Mouse (Mus musculus): Measurements from ENCODE around the gene Sst.
"Not testable (repeated sequence)": the region's sequence is repeated elsewhere in the genome, so short reads cannot be mapped to it uniquely, and the experiment has no call there.

Gene Sst

GRCm38 (mm10) chr16:23890636-23891035, at the start of gene Sst:
Sst (minus strand) TSS chr16:23890958.
- DNase-seq (ENCODE audit: low spot score) = peak; percentile 20

- no peak for DNase-seq (ENCODE audit: low spot score)
Observed at GRCm38 (mm10) chr16:23934397-23934796, 43.6 kb upstream of the Sst start.

DNA sequence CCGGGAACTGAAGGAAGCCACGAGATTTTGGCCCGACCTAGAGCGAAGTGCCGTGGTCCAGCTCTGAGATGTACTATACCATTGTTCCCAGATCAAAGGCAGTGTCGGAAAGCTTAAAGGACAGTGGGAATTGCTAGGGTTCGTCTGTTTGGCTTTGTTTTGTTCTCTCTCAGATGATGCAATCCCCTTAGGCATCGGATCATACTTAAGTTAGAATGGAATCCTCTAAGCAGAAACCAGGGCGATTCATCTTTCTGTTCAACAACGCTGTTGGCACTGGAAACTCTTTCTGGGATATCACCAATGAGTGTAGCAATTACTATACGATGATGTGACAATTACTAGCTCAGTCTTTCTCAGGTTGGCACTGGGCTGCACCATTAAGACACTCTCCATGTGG, 41.5 kb upstream of the Sst start, which contains the start of gene Rtp2:
TSS of gene Rtp2 (minus strand) at position 101 of the 400 bp plus-strand sequence.
- DNase-seq (ENCODE audit: low spot score) = no peak

DNA sequence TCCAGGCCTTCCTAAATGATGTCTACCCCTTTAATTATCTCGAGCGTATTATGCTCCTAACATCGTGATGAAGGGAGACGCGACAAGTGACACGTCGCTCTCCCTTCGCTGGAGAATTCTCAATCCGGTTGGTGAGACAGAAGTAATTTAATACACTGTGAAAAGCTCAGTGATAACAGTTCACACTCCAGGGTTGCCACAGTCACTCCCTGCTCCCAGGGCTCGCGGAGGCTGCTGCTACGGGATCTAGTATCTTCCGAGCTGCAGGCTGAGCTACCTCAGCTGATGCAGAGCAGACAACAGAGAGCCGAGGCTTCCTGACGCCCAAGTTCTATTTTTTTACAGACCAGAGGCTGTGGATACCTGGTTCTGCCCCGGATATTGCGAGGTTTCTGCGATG, 40.5 kb upstream of the Sst start:
- DNase-seq (ENCODE audit: low spot score) = no peak

GRCm38 (mm10) chr16:23930426-23931073, 39.8 kb upstream of the Sst start:
- no peak for DNase-seq (ENCODE audit: low spot score)

DNA sequence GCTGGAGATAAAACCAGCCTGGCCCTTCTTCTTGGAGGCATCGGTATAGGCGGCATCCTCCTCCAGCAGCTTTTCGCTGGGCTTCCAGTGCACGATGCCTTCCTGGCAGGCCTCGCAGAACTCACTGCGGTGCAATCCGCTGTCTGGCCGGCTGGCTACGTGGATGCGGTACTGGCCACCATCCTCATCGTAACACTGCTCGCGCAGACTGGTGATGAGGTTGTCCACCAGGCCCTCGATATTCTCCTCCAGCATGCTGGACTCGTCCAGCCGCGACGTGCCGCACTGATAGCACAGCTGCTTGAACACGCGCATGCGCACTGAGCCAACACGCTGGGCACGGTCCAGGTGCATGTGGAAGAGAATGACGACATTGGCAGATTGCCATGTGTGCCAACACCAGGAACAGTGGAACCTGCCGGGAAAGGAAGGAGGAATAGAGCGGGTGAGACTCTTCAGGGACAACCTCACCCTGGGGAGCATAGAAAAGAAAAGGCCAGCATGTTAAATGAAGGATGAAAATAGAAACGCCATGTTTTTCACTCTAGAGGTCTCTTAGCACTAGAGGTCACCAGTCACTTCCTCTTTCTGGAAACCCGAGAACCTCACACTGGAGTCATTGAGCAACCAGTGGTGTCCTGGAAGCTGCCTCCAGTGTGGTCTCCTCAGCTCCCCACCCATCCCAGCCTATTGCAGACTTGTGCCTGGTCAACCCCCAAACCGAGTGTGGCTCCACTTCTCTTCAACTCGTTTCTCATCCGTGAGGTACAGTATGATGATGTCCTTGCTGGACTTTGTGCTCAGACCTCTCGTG, 36.8 kb upstream of the Sst start:
- DNase-seq (ENCODE audit: low spot score) = no peak

- no peak for DNase-seq (ENCODE audit: low spot score)
Observed at GRCm38 (mm10) chr16:23922906-23923305, 32.1 kb upstream of the Sst start.

GRCm38 (mm10) chr16:23921697-23922096, 30.9 kb upstream of the Sst start:
- DNase-seq (ENCODE audit: low spot score) = no peak

GRCm38 (mm10) chr16:23919418-23919817, 28.7 kb upstream of the Sst start:
- no peak for DNase-seq (ENCODE audit: low spot score)

GRCm38 (mm10) chr16:23913401-23913800, 22.6 kb upstream of the Sst start:
- DNase-seq (ENCODE audit: low spot score) = no peak

DNA sequence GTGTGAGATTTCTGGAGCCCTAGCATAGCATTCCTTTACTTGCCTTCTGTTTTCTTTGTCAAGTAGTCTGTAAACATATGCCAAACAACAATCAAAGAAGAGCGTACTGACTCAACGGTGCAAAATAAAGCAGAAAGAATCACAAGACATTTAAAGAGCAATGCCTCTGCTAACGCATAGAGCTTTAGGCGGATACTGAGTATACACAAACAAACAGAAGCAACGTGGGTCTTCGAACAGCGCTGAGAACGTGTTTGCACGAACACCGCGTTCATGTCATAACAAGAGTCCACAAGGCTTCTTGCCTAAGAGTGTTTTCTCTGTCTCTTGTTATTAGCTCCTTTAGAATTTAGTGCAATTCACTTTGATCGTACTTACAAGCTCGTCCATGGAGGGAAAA, 22.0 kb upstream of the Sst start:
- DNase-seq (ENCODE audit: low spot score) = no peak

- DNase-seq (ENCODE audit: low spot score) = not testable (repeated sequence)
Observed at GRCm38 (mm10) chr16:23909015-23909354, 18.2 kb upstream of the Sst start.

DNA sequence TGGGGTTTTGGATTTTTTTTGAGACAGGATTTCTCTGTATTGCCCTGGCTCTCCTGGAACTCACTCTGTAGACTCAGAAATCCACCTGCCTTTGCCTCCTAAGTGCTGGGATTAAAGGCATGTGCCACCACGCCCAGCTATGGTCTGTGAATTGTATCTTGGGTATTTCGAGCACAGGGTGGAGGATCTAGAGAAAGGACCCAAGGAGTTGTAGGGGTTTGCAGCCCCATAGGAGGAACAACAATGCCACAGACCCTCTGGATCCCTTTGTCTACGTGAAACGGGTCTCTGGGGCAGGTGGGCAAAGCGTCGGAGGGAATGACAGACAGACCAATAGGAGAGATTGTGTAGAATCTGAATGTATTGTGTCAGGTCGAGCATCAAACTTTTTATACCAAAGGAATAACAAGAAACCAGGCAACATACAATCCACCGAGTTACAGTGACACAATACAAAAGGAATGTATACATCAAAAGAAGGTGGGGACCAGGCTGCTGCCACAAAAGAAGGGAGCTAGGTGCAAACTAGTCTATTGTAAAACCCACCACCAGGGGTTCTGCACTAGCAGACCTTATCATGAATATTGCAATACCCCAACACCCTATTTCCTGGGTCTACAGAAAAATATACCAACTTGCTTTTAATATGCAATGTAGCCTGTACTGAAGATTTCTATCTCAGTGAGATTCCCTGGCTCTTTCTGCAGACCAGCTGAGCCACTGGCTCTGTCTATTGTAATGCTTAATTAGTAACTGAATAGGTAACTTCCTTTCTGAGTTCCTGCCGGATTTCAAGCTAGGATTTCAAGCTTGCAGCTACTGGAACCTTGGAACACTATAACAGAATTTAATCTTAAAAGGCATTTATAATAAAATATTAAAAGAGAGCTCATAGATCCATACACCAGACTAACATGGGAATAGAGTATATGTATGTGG, 17.6 kb upstream of the Sst start:
- not testable (repeated sequence) for DNase-seq (ENCODE audit: low spot score)

DNA sequence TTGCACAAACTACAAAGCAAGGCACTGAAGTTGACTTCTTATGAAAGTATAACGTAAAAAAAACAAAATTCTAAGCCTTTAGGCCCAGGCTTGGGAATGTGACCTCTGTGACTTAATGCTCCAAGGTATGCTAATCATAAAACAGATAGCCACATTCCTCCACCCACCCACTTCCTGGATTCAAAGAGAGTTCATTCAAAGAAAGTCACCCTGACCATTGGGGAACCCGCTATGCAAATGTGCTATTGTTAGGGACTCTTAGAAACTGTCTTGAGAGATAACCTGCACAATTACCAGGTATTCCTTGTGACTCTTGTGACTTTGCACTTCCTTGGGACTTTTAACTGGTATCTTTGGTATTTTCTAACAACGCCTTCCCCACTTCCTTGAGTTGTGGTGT, 15.8 kb upstream of the Sst start:
- DNase-seq (ENCODE audit: low spot score) = not testable (repeated sequence)

DNA sequence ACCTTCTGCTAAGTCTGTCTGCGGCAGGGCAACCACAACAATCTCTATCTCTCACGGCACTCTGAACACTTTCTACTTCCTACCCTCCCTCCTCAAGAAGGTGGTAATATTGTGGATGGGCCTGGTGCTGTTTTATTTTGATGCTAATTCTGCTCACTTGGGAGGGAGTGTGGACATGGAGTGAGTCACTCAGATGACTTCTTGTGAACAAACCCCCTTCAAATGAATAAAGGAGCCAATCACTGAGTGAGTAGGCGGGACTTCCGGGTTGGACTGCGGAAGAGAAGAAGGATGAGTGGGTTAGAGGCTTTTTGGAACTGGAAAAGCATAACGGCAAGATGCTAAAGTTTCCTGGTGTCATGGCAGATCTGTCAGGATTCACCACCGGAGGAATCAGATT, 10.7 kb upstream of the Sst start:
- DNase-seq (ENCODE audit: low spot score) = no peak

DNA sequence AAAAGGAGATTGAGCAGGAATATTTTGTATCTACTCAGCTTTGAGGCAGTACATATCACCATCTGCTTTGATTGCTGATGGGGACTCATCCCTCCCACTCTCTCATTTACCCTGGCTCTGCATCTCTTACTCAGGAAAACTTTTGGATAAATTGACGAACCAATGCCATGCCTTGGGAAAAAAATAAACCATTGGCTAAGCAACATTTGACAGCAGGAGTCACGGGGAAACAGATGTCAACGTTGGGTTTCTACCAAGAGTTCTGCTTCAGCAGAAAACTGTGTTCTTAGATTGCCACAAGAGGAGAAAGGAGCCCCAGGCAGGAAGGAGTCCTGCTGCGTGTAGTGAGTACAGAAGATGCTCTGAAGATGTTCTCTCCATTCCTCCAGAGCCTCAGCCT, 9.3 kb upstream of the Sst start:
- DNase-seq (ENCODE audit: low spot score) = no peak

GRCm38 (mm10) chr16:23898840-23899239, 8.1 kb upstream of the Sst start:
- peak; percentile 95 for DNase-seq (ENCODE audit: low spot score)

DNA sequence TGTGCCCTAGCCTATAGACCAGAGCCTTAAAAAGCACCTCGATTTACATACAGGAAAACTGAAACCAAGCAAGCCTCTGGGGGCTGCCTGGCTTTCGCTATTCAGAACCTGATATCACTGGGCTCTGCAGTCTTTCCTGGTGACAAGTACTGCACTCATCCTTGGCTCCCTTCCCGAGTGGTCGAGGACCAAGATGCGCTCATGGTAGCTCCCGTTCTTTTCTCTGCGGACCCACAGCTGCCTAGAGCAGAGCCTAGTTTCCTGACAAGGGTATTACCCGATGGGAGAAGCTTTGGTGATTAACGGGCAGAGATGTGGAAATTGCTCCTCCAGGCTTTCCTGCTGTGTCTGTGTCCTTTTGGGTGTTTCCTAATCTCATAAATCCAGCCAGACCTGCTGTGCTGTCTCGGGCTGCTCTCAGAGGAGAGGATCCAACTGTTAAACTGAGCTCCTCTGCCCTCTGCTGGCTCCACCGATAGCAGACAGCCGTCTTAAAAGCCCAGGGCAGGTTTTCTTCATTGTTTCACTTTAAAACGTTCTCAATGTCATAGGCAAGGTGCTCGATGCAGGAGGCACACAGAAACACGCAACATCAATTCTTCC, 7.3 kb upstream of the Sst start:
- peak; percentile 87 for DNase-seq (ENCODE audit: low spot score)

- no peak for DNase-seq (ENCODE audit: low spot score)
Observed at GRCm38 (mm10) chr16:23897486-23897885, 6.7 kb upstream of the Sst start.

DNA sequence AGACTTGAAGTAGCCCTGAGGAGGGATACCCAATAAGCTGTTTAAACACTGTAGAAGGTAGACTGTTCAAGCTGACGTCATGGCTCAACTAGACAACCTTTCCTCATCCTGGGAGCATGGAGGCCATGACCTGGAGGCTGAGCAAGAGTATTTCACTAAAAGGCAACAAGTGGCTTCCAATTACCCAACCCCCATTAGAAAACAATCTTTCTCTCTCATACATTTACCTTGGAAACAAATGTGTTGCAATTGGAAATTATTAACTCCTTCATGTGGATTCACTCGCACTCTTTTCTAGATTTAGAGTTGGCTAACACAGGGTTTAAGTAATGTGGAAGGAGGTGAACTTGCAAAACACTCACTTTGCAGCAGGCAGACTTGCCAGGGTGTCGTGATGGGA, 4.4 kb upstream of the Sst start:
- no peak for DNase-seq (ENCODE audit: low spot score)

GRCm38 (mm10) chr16:23890151-23890550, 607 bp downstream of the Sst start:
- peak; percentile 36 for DNase-seq (ENCODE audit: low spot score)

DNA sequence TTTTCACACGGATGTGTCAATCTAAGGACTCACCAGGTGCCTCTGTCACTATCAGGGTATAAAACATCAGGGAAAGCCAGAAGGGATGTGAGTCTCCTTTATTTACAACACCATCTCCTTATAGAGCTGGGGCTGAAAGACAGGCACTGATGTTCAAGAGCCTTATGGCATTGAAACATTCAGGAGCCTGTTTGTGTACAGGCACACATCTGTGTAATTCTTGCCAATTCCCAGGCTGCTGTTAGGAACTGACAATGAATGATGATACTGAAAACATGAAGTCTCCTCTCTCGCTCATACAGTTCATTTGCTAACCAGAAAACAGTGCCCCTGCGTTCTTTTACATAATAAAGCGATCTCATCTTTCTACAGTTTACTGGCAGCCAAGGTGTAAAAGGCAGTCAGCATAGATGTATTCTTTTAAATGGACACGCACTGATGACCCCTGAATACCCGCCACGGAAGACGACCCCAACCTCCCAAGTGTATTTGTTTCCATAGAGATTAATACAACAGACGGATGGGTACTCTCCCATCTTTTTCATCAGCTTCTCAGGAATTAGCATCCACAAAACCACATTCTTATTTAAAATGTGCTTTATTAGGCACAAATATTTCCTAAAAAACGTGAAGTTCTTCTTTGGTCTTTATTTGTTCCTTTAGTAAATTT, 2.7 kb downstream of the Sst start:
- DNase-seq (ENCODE audit: low spot score) = no peak
